Mouse (Mus musculus) liver, embryonic 11.5 days (tissue): ENCODE results near the gene Smg6. TPM values are rescaled to one million over a fixed set of nuclear protein-coding genes. Genes with fewer than 3 reads are reported as not detected.
A peak's percentile ranks its signal among the peaks of the same experiment; 100 is the strongest.

Experiments
- ATAC-seq: fragments of 200-750 bp; cut with Nextera tagmentation; replicated peaks from 2 replicates; pipeline ENCODE4 v1.8.0; 2017; ENCODE audit warnings: moderate number of reproducible peaks, mild to moderate bottlenecking, moderate TSS enrichment, moderate library complexity; ENCODE audit not compliant: low FRiP score
- DNase-seq: peaks from one replicate; pipeline ENCODE4 v3.0.0-alpha.2; 2017; ENCODE audit warnings: low spot score
- H3K27ac ChIP-seq: fragments of 300-500 bp; sonication (generic); 2 replicates; pipeline ENCODE4 v1.5.1; 2014; ENCODE audit warnings: mild to moderate bottlenecking, low read depth, low read length, control low read depth
- H3K27me3 ChIP-seq: fragments of 300-500 bp; sonication (generic); replicated peaks from 2 replicates; pipeline ENCODE4 v1.6.1; 2014; ENCODE audit warnings: low read length, mixed read lengths; ENCODE audit not compliant: control insufficient read depth, insufficient read depth
- H3K36me3 ChIP-seq: fragments of 300-500 bp; sonication (generic); 2 replicates; pipeline ENCODE4 v1.6.1; 2014; ENCODE audit warnings: mild to moderate bottlenecking, low read length, moderate library complexity, mixed read lengths; ENCODE audit not compliant: control insufficient read depth, insufficient read depth
- H3K4me1 ChIP-seq: fragments of 300-500 bp; sonication (generic); replicated peaks from 2 replicates; pipeline ENCODE4 v1.6.1; 2014; ENCODE audit warnings: low read length, mixed read lengths; ENCODE audit not compliant: control insufficient read depth, insufficient read depth
- H3K4me2 ChIP-seq: fragments of 300-500 bp; sonication (generic); 2 replicates; pipeline ENCODE4 v1.6.1; 2014; ENCODE audit warnings: mild to moderate bottlenecking, control low read depth, moderate library complexity
- H3K4me3 ChIP-seq: fragments of 300-500 bp; sonication (generic); 2 replicates; pipeline ENCODE4 v1.5.1; 2014; ENCODE audit warnings: low read depth, low read length, control low read depth
- H3K9ac ChIP-seq: fragments of 300-500 bp; sonication (generic); 2 replicates; pipeline ENCODE4 v1.6.1; 2014; ENCODE audit warnings: low read depth, low read length, control low read depth
- H3K9me3 ChIP-seq: fragments of 300-500 bp; sonication (generic); 2 replicates; pipeline ENCODE4 v1.6.1; 2016; ENCODE audit warnings: low read length, inconsistent platforms, mixed read lengths; ENCODE audit not compliant: control insufficient read depth
- WGBS: fragments of 180-500 bp; shearing (Covaris S2); extraction: QIAGEN DNeasy Blood & Tissue Kit; methylation state at CpG from one replicate; pipeline ENCODE4 v1.1.7; 2014; 5-methylcytosine and 5-hydroxymethylcytosine counted together
- polyA plus RNA-seq: library from polyadenylated mRNA; unstranded; fragments of >200 nt; fragmentation: Nextera tagmentation; extraction: Ambion mirVana; gene quantifications from 2 replicates; pipeline ENCODE4 v1.2.1, GENCODE M21; 2014

Smg6 gene
- polyA plus RNA-seq = 10.7 and 12.4 TPM in 2 replicates

GRCm38 (mm10) chr11:74925577-74926387 is at the start of gene Smg6, which contains the start of gene Srr:
TSS of gene Smg6 (plus strand) at chr11:74925823.
TSS of gene Srr (minus strand) at chr11:74925948.
- H3K4me2 ChIP-seq = peak within 1 kb of the TSS; percentile 68
- peaks cover 5% of the 10 kb centered on the region; the same call in 1 of the 2 replicates for H3K36me3 ChIP-seq
- whole genome bisulfite sequencing = under 1% methylated on average over 83 of the region's 88 CpGs
- H3K27ac ChIP-seq = peak within 1 kb of the TSS; percentile 89
- H3K4me1 ChIP-seq = peaks cover 20% of the 10 kb centered on the region
- DNase-seq = peak; percentile 97
- H3K27me3 ChIP-seq = no peaks in the 10 kb centered on the region
- H3K9ac ChIP-seq = peak within 1 kb of the TSS; percentile 85
- ATAC-seq = peak; percentile 93
- no peaks in the 10 kb centered on the region for H3K9me3 ChIP-seq
- H3K4me3 ChIP-seq = peak within 1 kb of the TSS; percentile 76

DNA sequence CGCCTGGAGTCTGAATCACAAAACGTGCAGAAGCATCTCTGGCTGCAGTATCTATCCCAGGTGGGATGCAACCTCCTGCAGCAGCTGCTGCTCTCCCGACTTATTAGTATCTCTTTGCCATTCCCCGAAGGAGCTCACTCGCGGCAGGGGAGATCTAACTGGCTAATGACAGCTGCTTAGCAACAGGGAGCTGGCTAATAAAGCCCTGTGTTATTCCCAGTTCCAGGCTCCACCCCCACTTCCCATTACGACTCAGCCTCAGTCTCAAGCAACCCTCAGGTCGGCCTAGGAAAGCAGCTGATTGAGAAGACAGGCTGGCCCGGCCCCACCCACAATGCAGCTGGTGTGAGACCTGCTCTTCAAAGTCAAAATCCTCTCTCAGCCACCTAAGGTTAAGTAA is 48.8 kb upstream of the Smg6 start:
- H3K27ac ChIP-seq = no peak overlapping the region
- no peak overlapping the region for H3K9ac ChIP-seq
- ATAC-seq (0 out of 2 replicates have a peak, but pooled peaks have one; percentile 29), DNase-seq (peak; percentile 40)
- no peak overlapping the region for H3K4me3 ChIP-seq
- no peaks in the 10 kb centered on the region; the same call in 1 of the 2 replicates for H3K4me1 ChIP-seq
- no peak overlapping the region for H3K4me2 ChIP-seq
- no peaks in the 10 kb centered on the region for H3K9me3 ChIP-seq
- WGBS = 16% methylated on average over 9 of the region's 9 CpGs
- H3K27me3 ChIP-seq = no peaks in the 10 kb centered on the region
- no peaks in the 10 kb centered on the region for H3K36me3 ChIP-seq

DNA sequence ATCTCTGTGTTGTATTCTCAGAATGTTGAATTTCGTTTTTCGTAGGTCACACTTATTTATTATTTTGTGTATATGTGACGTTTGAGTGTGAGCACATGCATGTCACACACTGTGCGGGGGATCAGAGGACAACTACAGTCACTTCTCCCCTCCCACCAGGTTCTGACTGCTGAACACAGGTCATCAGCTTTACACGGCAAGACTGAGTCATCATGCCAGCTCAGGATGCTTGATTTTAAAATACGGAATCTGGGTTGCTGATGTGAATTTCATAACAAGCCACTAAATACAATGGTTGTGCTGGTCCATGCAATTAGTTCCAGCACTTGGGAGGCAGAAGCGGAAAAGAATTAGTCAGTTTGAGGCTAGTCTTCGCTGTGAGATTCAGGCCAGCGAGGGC is 44.6 kb upstream of the Smg6 start:
- no peak overlapping the region for H3K27ac ChIP-seq
- H3K36me3 ChIP-seq = peaks cover 5% of the 10 kb centered on the region; the same call in 1 of the 2 replicates
- H3K4me2 ChIP-seq = no peak overlapping the region
- no peaks in the 10 kb centered on the region for H3K27me3 ChIP-seq
- no peak overlapping the region for H3K9ac ChIP-seq
- DNase-seq (no peak), ATAC-seq (no peak)
- H3K4me1 ChIP-seq = no peaks in the 10 kb centered on the region; the same call in 1 of the 2 replicates
- H3K9me3 ChIP-seq = no peaks in the 10 kb centered on the region
- WGBS = 87% methylated on average over 9 of the region's 9 CpGs
- H3K4me3 ChIP-seq = no peak overlapping the region

DNA sequence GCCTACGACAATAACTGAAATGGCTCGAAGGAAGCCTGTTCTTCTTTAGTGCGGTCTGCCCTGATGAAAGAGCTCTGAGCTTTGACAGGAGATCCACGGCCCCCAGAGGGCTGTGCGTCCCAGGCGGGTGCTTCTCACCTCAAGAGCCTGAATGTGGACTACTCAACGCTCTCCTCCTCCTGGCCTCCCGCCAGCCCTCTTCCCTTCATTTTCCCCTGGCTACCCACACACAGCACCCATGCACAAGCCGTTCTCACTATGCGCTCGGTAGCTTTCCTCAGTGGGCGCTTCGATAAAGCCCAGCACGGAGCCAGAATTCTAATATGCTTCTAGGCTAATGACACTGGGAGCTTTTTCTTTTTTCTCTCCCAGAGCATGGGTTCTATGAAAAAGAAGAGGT is 43.6 kb upstream of the Smg6 start:
- no peaks in the 10 kb centered on the region for H3K4me1 ChIP-seq
- WGBS = 77% methylated on average over 14 of the region's 14 CpGs
- H3K9ac ChIP-seq = no peak overlapping the region
- H3K27ac ChIP-seq = no peak overlapping the region
- no peak overlapping the region for H3K4me2 ChIP-seq
- ATAC-seq (no peak), DNase-seq (no peak)
- H3K4me3 ChIP-seq = no peak overlapping the region
- H3K27me3 ChIP-seq = no peaks in the 10 kb centered on the region
- peaks cover 5% of the 10 kb centered on the region; the same call in 1 of the 2 replicates for H3K36me3 ChIP-seq
- no peaks in the 10 kb centered on the region for H3K9me3 ChIP-seq

DNA sequence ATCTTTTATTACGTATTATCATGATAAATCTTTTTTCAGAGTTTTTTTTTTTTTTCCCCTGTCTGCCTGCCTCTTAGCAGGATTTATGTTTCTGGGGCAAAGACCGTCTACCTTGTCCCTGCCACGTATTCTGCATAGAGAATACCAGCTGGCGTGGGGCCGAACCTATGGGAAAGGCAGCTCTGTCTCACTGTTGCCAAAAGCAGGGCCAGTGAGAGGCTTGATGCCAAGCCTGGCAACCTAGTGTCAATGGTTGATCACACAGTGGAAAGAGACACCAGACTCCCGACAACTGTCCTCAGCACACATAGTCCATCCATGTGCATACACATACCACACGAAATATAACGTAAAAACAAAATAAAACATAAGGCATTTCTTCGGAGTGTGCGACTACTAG is 42.5 kb upstream of the Smg6 start:
- ATAC-seq (no peak), DNase-seq (no peak)
- no peaks in the 10 kb centered on the region for H3K9me3 ChIP-seq
- WGBS = 90% methylated on average over 10 of the region's 10 CpGs
- H3K36me3 ChIP-seq = peaks cover 5% of the 10 kb centered on the region; the same call in 1 of the 2 replicates
- no peak overlapping the region for H3K4me3 ChIP-seq
- H3K27me3 ChIP-seq = no peaks in the 10 kb centered on the region
- H3K9ac ChIP-seq = no peak overlapping the region
- no peak overlapping the region for H3K27ac ChIP-seq
- no peak overlapping the region for H3K4me2 ChIP-seq
- no peaks in the 10 kb centered on the region for H3K4me1 ChIP-seq

- WGBS = 89% methylated on average over 4 of the region's 4 CpGs
- Histone ChIP-seq H3K36me3 (peaks cover 3% of the 10 kb centered on the region), H3K4me1 (peaks cover 3% of the 10 kb centered on the region), H3K27ac (no peak overlapping the region), H3K9ac (no peak overlapping the region), H3K27me3 (no peaks in the 10 kb centered on the region), H3K4me2 (no peak overlapping the region), H3K4me3 (no peak overlapping the region), H3K9me3 (no peaks in the 10 kb centered on the region)
- DNase-seq = no peak
- ATAC-seq = no peak
Observed at GRCm38 (mm10) chr11:74894619-74895018, 31.0 kb upstream of the Smg6 start.

DNA sequence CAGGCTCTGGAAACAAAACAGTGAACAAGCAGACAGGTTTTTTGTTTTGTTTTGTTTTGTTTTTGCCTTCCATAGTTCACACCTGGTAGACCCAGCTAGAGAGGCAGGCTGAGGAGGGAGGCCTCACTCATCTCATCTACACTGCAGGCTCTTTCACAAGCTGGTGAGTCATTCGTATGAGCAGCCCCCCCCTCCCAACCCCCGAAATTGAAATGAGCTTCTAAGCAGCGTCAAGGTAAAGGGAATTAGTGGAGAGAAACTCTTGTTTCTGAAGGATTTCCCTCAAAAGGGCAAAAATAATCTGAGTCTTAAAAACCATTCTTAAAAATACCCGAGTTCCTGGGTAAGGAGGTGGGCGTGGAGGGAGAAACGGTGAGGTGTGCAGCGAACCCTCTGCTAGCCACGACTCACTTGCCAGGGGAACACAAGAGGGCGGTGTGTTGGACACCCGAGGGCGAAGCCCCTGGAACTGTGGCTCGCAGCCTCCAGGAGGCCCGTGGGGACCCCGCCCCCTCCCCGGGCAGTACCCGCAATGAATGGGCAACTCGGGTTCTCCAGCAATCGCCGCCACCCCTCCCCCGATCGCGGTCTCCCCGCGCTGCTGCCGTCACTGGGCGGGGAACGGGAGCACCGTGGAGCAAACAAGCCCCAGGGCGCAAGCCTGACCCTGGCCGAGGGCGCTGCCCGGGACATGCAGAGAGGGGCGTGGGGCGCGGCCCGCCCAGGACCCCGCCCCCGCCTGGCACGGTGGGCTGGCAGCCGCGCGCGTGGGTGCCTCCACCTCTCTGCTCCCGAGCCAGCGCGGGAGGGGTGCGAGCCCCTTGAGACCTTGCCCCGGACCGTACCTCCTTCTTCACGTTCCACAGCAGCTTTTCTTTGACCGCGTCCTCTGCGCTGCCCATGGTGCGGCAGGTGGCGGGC is 29.4 kb upstream of the Smg6 start:
- peak; percentile 66 for ATAC-seq
- peak overlapping the region; percentile 93 for H3K4me2 ChIP-seq
- H3K36me3 ChIP-seq = peaks cover 19% of the 10 kb centered on the region
- H3K4me1 ChIP-seq = peaks cover 10% of the 10 kb centered on the region
- H3K9ac ChIP-seq = peak overlapping the region; percentile 88
- peak overlapping the region; percentile 77 for H3K27ac ChIP-seq
- H3K9me3 ChIP-seq = no peaks in the 10 kb centered on the region
- peak; percentile 81 for DNase-seq
- H3K4me3 ChIP-seq = peak overlapping the region; percentile 78
- under 1% methylated on average over 49 of the region's 55 CpGs for WGBS
- H3K27me3 ChIP-seq = no peaks in the 10 kb centered on the region

DNA sequence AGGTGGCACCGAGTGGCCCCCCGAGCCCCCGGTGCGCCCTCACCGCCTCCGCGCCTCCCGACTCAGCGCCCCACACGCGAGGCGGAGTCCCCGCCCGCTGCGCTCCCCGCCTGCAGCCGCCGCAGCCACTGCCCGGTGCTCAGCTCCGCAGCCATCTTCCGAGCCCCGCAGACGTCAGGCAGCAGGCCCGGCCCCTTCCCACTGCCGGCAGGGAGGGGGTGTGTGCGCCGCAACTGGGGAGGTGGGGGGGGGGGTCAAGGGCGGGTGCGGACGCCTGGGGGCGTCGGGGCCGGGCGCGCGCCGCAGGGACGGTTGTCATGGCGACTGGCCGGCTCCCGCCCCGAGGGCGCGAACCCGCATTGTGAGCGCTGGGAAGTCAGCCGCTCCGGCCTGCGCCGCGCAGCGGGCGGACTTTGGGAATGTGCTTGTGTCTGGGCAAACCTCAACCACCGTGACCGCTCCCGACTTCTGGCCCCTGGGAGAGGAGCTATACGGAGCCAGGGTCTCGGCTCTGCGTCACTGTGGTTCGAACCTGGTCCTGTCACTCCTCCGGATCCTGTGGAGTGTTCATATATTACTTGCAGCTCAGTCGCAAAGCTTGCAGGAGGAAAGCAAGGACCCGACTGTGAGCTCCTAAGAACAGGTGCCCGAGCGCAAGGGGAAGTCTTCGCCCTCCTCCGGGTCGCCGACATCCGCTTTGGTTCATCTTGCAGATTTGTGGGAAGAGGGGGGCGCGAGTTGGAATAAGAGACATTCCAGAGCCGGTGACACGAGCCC is 28.5 kb upstream of the Smg6 start, which contains the start of gene Sgsm2:
TSS of gene Sgsm2 (minus strand) at position 160 of the 777 bp plus-strand sequence.
- peak; percentile 64 for ATAC-seq
- H3K4me2 ChIP-seq = peak within 1 kb of the TSS; percentile 93
- H3K4me3 ChIP-seq = peak within 1 kb of the TSS; percentile 78
- peak; percentile 82 for DNase-seq
- peak within 1 kb of the TSS; percentile 77 for H3K27ac ChIP-seq
- WGBS = under 1% methylated on average over 73 of the region's 74 CpGs
- H3K9me3 ChIP-seq = no peaks in the 10 kb centered on the region
- H3K4me1 ChIP-seq = peaks cover 10% of the 10 kb centered on the region
- peak within 1 kb of the TSS; percentile 88 for H3K9ac ChIP-seq
- H3K27me3 ChIP-seq = no peaks in the 10 kb centered on the region
- H3K36me3 ChIP-seq = peaks cover 28% of the 10 kb centered on the region
